Mouse (Mus musculus) midbrain, embryonic 12.5 days (tissue): Measurements from ENCODE around the gene H2-DMa. TPM values are rescaled to one million over a fixed set of nuclear protein-coding genes. Genes with fewer than 3 reads are reported as not detected.

ENCODE experiments used
- ATAC-seq: fragments of 200-750 bp; cut with Nextera tagmentation; 2 replicates; pipeline ENCODE4 v1.8.0; 2017; ENCODE audit warnings: low read depth, moderate TSS enrichment, moderate library complexity; ENCODE audit not compliant: low FRiP score
- H3K27ac ChIP-seq: fragments of 300-500 bp; sonication (generic); replicated peaks from 2 replicates; pipeline ENCODE4 v1.5.1; 2016; ENCODE audit warnings: mild to moderate bottlenecking
- H3K27me3 ChIP-seq: fragments of 300-500 bp; sonication (generic); 2 replicates; pipeline ENCODE4 v1.6.1; 2016; ENCODE audit warnings: mild to moderate bottlenecking
- H3K36me3 ChIP-seq: fragments of 300-500 bp; sonication (generic); 2 replicates; pipeline ENCODE4 v1.6.1; 2016
- H3K4me1 ChIP-seq: fragments of 300-500 bp; sonication (generic); 2 replicates; pipeline ENCODE4 v1.6.1; 2016
- H3K4me2 ChIP-seq: fragments of 300-500 bp; sonication (generic); replicated peaks from 2 replicates; pipeline ENCODE4 v1.6.1; 2016; ENCODE audit warnings: mild to moderate bottlenecking, moderate library complexity
- H3K4me3 ChIP-seq: fragments of 300-500 bp; sonication (generic); 2 replicates; pipeline ENCODE4 v1.5.1; 2016; ENCODE audit warnings: mild to moderate bottlenecking
- H3K9ac ChIP-seq: fragments of 300-500 bp; sonication (generic); replicated peaks from 2 replicates; pipeline ENCODE4 v1.6.1; 2016; ENCODE audit warnings: mild to moderate bottlenecking, moderate library complexity
- H3K9me3 ChIP-seq: fragments of 300-500 bp; sonication (generic); 2 replicates; pipeline ENCODE4 v1.6.1; 2016; ENCODE audit warnings: mild to moderate bottlenecking
- WGBS: fragments of 180-500 bp; shearing (Covaris S2); methylation state at CpG from one replicate; pipeline ENCODE4 v1.1.7; 2016; 5-methylcytosine and 5-hydroxymethylcytosine counted together
- polyA plus RNA-seq: library from polyadenylated mRNA; unstranded; fragments of >200 nt; fragmentation: Nextera tagmentation; extraction: Ambion mirVana; gene quantifications from 2 replicates; pipeline ENCODE4 v1.2.1, GENCODE M21; 2016

Gene H2-DMa
- polyA plus RNA-seq: 9.8 and 9.9 TPM in 2 replicates

GRCm38 (mm10) chr17:34119249-34120179 lies at the start of gene H2-DMa:
Gene H2-DMa, plus strand, starts transcription at chr17:34119541.
- WGBS: under 1% methylated on average over 96 of the region's 96 CpGs
- H3K9ac ChIP-seq: peak within 1 kb of the TSS; percentile 98
- peak within 1 kb of the TSS; percentile 98 for H3K4me2 ChIP-seq
- H3K36me3 ChIP-seq: peaks cover 32% of the 10 kb centered on the region
- H3K27ac ChIP-seq: peak within 1 kb of the TSS; percentile 100
- no peaks in the 10 kb centered on the region for H3K27me3 ChIP-seq
- peak; percentile 71 for ATAC-seq
- H3K9me3 ChIP-seq: no peaks in the 10 kb centered on the region
- peaks cover 36% of the 10 kb centered on the region for H3K4me1 ChIP-seq
- H3K4me3 ChIP-seq: peak within 1 kb of the TSS; percentile 99

- Histone ChIP-seq H3K27me3 (peaks cover 16% of the 10 kb centered on the region), H3K27ac (no peak overlapping the region), H3K4me3 (no peak overlapping the region), H3K4me2 (no peak overlapping the region), H3K9ac (no peak overlapping the region), H3K9me3 (no peaks in the 10 kb centered on the region), H3K4me1 (peaks cover 4% of the 10 kb centered on the region), H3K36me3 (no peaks in the 10 kb centered on the region)
- WGBS: 90% methylated on average over 5 of the region's 5 CpGs
- ATAC-seq: no peak
Observed at GRCm38 (mm10) chr17:34072091-34072490, 47.2 kb upstream of the H2-DMa start.

DNA sequence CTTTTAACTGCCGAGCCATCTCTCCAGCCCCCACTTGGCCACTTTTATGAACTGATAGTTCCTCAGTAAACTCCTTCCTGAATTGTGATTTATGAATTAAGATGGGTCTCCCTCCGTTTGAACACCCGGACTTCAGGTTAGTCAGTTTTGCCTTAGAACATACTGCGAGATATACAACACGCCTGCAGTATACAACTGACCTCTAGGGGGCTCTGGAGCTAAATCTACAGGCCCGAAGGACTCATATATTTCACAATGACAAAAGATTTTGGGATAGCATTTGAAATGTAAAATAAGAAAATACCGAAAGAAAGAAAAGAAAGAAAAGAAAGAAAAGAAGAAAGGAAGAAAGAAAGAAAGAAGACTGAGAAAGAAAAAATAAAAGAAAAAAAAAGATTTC lies 44.1 kb upstream of the H2-DMa start:
- Histone ChIP-seq H3K9ac (no peak overlapping the region), H3K27ac (no peak overlapping the region), H3K4me2 (no peak overlapping the region), H3K4me1 (peaks cover 4% of the 10 kb centered on the region), H3K27me3 (peaks cover 23% of the 10 kb centered on the region), H3K36me3 (no peaks in the 10 kb centered on the region), H3K9me3 (no peaks in the 10 kb centered on the region), H3K4me3 (no peak overlapping the region)
- 47% methylated on average over 7 of the region's 7 CpGs for WGBS
- ATAC-seq: no peak

GRCm38 (mm10) chr17:34077549-34077948 lies 41.8 kb upstream of the H2-DMa start:
- ATAC-seq: no peak
- 2% methylated on average over 9 of the region's 9 CpGs for whole genome bisulfite sequencing
- H3K4me1 ChIP-seq: peaks cover 4% of the 10 kb centered on the region
- H3K27ac ChIP-seq: no peak overlapping the region
- no peak overlapping the region for H3K4me2 ChIP-seq
- no peaks in the 10 kb centered on the region for H3K9me3 ChIP-seq
- H3K9ac ChIP-seq: no peak overlapping the region
- no peaks in the 10 kb centered on the region for H3K36me3 ChIP-seq
- peaks cover 23% of the 10 kb centered on the region for H3K27me3 ChIP-seq
- no peak overlapping the region for H3K4me3 ChIP-seq

- H3K4me1 ChIP-seq: peaks cover 9% of the 10 kb centered on the region
- 61% methylated on average over 4 of the region's 4 CpGs for WGBS
- no peaks in the 10 kb centered on the region for H3K36me3 ChIP-seq
- no peak overlapping the region for H3K4me3 ChIP-seq
- H3K9ac ChIP-seq: no peak overlapping the region
- ATAC-seq: no peak
- H3K27ac ChIP-seq: no peak overlapping the region
- H3K9me3 ChIP-seq: no peaks in the 10 kb centered on the region
- peaks cover 23% of the 10 kb centered on the region for H3K27me3 ChIP-seq
- no peak overlapping the region for H3K4me2 ChIP-seq
Observed at GRCm38 (mm10) chr17:34078148-34078547, 41.2 kb upstream of the H2-DMa start.

DNA sequence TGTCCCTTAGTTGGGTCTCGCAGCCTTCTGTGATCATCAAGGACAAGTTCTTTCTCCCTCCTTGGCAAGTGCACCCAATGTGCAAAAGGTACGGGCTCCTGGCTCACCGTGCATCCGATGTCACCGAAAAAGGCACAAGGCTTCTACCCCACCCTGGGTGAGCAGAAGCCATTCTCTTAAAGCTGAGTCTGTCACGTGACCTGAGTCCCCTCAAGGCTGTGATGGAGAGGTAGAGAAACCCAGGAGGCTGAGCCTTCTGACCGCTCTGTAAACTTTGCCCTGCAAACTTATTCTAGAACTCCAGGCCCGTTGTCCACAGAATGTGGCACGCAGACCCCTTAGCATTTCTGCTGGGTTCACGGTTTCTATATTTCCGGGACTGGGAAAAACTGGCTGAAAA lies 40.3 kb upstream of the H2-DMa start:
- 89% methylated on average over 11 of the region's 11 CpGs for WGBS
- Histone ChIP-seq H3K4me2 (no peak overlapping the region), H3K4me3 (no peak overlapping the region)

GRCm38 (mm10) chr17:34079621-34080020 lies 39.7 kb upstream of the H2-DMa start:
- no peak overlapping the region for H3K9ac ChIP-seq
- 13% methylated on average over 5 of the region's 5 CpGs for WGBS
- H3K27ac ChIP-seq: no peak overlapping the region
- peaks cover 11% of the 10 kb centered on the region for H3K4me1 ChIP-seq
- ATAC-seq: peak; percentile 79
- no peak overlapping the region for H3K4me3 ChIP-seq
- no peak overlapping the region for H3K4me2 ChIP-seq
- no peaks in the 10 kb centered on the region for H3K36me3 ChIP-seq
- H3K9me3 ChIP-seq: no peaks in the 10 kb centered on the region
- H3K27me3 ChIP-seq: peaks cover 23% of the 10 kb centered on the region

More for the DNA sequence above, 40.3 kb upstream of the H2-DMa start:
- Histone ChIP-seq H3K36me3 (no peaks in the 10 kb centered on the region), H3K9me3 (no peaks in the 10 kb centered on the region), H3K4me1 (peaks cover 11% of the 10 kb centered on the region), H3K9ac (no peak overlapping the region), H3K27ac (no peak overlapping the region), H3K27me3 (peaks cover 23% of the 10 kb centered on the region)
- ATAC-seq: no peak

DNA sequence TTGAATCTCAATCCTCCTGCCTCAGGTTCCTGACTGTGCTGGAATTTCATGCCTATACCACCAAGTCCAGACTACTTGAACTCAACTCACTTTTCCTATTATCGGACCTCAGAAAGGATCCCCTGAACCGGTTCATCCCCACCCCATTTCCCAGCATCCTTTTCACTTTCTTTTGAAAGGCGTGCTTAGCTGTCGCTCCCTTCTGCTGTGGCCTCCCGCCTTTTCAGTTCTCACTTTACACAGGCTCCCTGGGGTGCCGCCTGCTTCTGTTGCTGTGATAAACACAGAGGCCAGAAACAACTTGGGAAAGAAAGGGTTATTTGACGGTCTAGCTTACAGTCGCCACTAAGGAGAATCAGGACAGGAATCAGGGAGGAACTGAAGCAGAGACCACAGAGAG lies 36.2 kb upstream of the H2-DMa start:
- WGBS: 4% methylated on average over 8 of the region's 8 CpGs
- no peak overlapping the region for H3K9ac ChIP-seq
- no peak overlapping the region for H3K4me3 ChIP-seq
- H3K27ac ChIP-seq: no peak overlapping the region
- H3K9me3 ChIP-seq: no peaks in the 10 kb centered on the region
- no peak for ATAC-seq
- H3K36me3 ChIP-seq: no peaks in the 10 kb centered on the region
- peak overlapping the region; percentile 15; the same call in 1 of the 2 replicates for H3K4me2 ChIP-seq
- peaks cover 6% of the 10 kb centered on the region for H3K4me1 ChIP-seq
- H3K27me3 ChIP-seq: peaks cover 7% of the 10 kb centered on the region

DNA sequence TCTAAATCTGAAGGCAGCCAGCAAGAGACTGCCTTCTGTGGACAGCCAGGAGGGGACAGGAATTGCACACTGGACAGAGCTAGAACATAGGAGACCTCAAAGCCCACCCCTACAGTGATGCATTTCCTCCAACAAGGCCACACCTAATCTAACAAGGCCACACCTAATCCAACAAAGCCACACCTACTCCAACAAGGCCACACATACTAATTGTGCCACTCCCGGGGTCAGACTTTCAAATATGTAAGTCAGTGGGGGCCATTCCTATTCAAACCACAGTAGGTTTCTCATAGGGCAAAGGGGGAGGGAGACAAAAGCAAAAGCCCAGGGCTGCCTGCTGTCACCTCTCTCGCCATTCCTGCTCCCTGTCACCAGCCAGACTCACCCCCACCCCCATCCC lies 32.0 kb upstream of the H2-DMa start:
- Histone ChIP-seq H3K27me3 (peaks cover 3% of the 10 kb centered on the region; the same call in 1 of the 2 replicates), H3K9me3 (no peaks in the 10 kb centered on the region), H3K9ac (no peak overlapping the region), H3K4me2 (no peak overlapping the region), H3K27ac (no peak overlapping the region), H3K36me3 (no peaks in the 10 kb centered on the region), H3K4me1 (peaks cover 6% of the 10 kb centered on the region), H3K4me3 (no peak overlapping the region)
- no peak for ATAC-seq
- 34% methylated on average over 2 of the region's 2 CpGs for WGBS

- Histone ChIP-seq H3K27me3 (peaks cover 3% of the 10 kb centered on the region; the same call in 1 of the 2 replicates), H3K4me1 (peaks cover 3% of the 10 kb centered on the region), H3K36me3 (no peaks in the 10 kb centered on the region), H3K27ac (no peak overlapping the region), H3K9me3 (no peaks in the 10 kb centered on the region), H3K9ac (no peak overlapping the region), H3K4me2 (no peak overlapping the region), H3K4me3 (no peak overlapping the region)
- ATAC-seq: no peak
- WGBS: 91% methylated on average over 11 of the region's 11 CpGs
Observed at GRCm38 (mm10) chr17:34088124-34088523, 31.2 kb upstream of the H2-DMa start.

GRCm38 (mm10) chr17:34090923-34091322 lies 28.4 kb upstream of the H2-DMa start:
- Histone ChIP-seq H3K27me3 (no peaks in the 10 kb centered on the region), H3K4me1 (peaks cover 7% of the 10 kb centered on the region), H3K4me2 (no peak overlapping the region), H3K9ac (no peak overlapping the region), H3K4me3 (no peak overlapping the region), H3K36me3 (no peaks in the 10 kb centered on the region), H3K27ac (no peak overlapping the region), H3K9me3 (no peaks in the 10 kb centered on the region)
- WGBS: 42% methylated on average over 7 of the region's 7 CpGs
- ATAC-seq: no peak

DNA sequence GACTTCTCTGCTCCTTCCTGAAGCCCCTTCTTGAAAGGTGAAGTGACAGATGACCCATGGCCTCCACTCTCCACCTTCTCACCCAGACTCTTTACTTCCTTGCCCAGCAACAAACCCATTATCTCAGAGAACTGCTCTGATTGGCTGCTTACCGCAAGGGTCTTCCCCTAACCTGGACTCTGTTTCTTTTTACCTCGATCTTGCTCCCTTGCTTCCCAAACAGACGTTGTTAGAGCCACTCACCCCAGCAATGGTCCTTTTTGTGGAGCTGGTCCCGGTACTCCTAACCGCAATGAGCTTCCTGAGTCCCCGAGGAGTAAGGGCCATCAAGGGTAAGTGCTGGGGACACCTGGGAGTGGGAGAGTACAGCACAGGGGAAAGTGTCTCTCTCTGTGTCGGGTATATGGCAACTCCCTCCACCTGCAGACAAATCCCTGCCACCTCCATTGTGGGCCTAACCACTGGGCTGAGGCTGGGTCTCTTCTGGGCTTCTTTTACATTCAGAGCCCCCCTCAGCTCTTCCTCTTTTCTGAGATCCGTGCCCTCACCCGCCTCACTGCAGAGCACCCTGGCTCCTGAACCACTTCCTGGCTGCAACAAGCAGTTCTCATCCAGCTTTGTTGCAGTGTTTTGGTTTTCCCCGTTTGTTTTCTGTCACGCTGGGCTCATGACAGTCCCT lies 27.0 kb upstream of the H2-DMa start, which contains the start of gene H2-Oa:
H2-Oa (plus strand) TSS at position 144 of the 679 bp plus-strand sequence.
- no peak within 1 kb of the TSS for H3K4me3 ChIP-seq
- no peaks in the 10 kb centered on the region for H3K9me3 ChIP-seq
- no peak within 1 kb of the TSS for H3K27ac ChIP-seq
- no peak within 1 kb of the TSS for H3K9ac ChIP-seq
- no peaks in the 10 kb centered on the region for H3K27me3 ChIP-seq
- peaks cover 7% of the 10 kb centered on the region for H3K4me1 ChIP-seq
- 45% methylated on average over 11 of the region's 11 CpGs for WGBS
- ATAC-seq: no peak
- H3K36me3 ChIP-seq: no peaks in the 10 kb centered on the region
- no peak within 1 kb of the TSS for H3K4me2 ChIP-seq
